Mouse (Mus musculus): ENCODE data around the gene Rabep1. TPM values are rescaled to one million over a fixed set of nuclear protein-coding genes. Genes with fewer than 3 reads are reported as not detected.
"Not testable (repeated sequence)": the region's sequence is repeated elsewhere in the genome, so short reads cannot be mapped to it uniquely, and the experiment has no call there.

Gene Rabep1
- polyA plus RNA-seq, 1 experiment from 2014 or later, result 30.5 TPM

DNA sequence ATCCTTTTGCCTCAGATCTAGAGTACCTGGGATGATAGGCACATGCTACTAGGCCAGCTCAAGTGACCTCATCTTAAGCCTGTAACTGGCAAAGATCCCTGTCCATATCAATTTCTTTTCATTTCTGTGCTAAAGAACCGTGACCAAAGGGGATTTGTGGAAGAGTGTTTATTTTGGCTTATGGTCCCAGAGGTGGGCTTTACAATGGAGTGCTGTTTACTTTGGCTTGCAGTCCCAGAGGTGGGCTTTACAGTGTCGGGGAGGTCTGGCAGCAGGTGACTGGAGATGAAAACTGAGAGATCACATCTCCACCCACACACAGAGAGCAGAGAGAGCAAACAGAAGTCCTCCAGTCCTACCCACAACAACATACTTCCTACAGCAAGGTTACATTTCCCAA is 6.0 kb upstream of the Rabep1 start:
- Histone ChIP-seq H3K4me3 (ENCODE audit: low read depth, low read length) (no peak overlapping the region), H3K27me3 (replicated peaks; ENCODE audit: control insufficient read depth, insufficient read depth, low read length) (no peaks in the 10 kb centered on the region), H3K9ac (ENCODE audit: low read length) (no peak overlapping the region), H3K4me2 (ENCODE audit: low read length) (no peak overlapping the region), H3K27ac (ENCODE audit: low read depth) (no peak overlapping the region), H3K36me3 (ENCODE audit: control insufficient read depth, insufficient read depth, low read length) (no peaks in the 10 kb centered on the region), H3K9me3 (ENCODE audit: control insufficient read depth, low read length) (no peaks in the 10 kb centered on the region), H3K4me1 (replicated peaks; ENCODE audit: control insufficient read depth, insufficient read depth, low read length) (peaks cover 3% of the 10 kb centered on the region; the same call in 1 of the 2 replicates)
- WGBS, result 42% methylated on average over 2 of the region's 2 CpGs
- no peak for ATAC-seq (replicated peaks; ENCODE audit: low FRiP score, low TSS enrichment, low read depth)
- DNase-seq (ENCODE audit: low spot score), result no peak

DNA sequence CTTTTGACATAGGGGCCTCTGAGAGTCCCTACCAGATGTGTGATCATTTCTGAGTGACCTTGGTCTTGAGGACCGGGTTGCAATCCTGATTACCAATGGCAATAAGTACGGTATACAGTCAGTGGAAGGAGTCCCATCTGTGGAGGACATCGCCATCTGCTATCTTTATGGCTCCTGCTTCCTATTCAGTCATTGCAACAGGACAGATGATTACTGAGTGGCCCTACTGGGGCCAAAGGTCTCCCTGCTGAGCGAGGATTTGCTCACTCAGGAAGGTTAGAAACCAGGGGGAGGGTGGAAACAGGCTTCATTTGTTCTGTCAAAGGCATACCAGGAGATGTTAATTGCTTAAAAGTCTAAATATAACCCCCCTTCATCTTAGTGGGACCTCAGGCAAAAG is 1.6 kb upstream of the Rabep1 start:
- 38% methylated on average over 4 of the region's 4 CpGs for WGBS
- Histone ChIP-seq H3K9me3 (ENCODE audit: control insufficient read depth, low read length) (no peaks in the 10 kb centered on the region), H3K36me3 (ENCODE audit: control insufficient read depth, insufficient read depth, low read length) (no peaks in the 10 kb centered on the region), H3K4me2 (ENCODE audit: low read length) (no peak overlapping the region), H3K4me1 (replicated peaks; ENCODE audit: control insufficient read depth, insufficient read depth, low read length) (peaks cover 20% of the 10 kb centered on the region), H3K27ac (ENCODE audit: low read depth) (no peak overlapping the region), H3K27me3 (replicated peaks; ENCODE audit: control insufficient read depth, insufficient read depth, low read length) (no peaks in the 10 kb centered on the region), H3K9ac (ENCODE audit: low read length) (no peak overlapping the region), H3K4me3 (ENCODE audit: low read depth, low read length) (no peak overlapping the region)
- no peak for ATAC-seq (replicated peaks; ENCODE audit: low FRiP score, low TSS enrichment, low read depth)
- DNase-seq (ENCODE audit: low spot score), result no peak

GRCm38 (mm10) chr11:70843701-70844551 is 652 bp upstream of the Rabep1 start:
- H3K9me3 ChIP-seq (ENCODE audit: control insufficient read depth, low read length), result no peaks in the 10 kb centered on the region
- peak overlapping the region; percentile 68 for H3K4me2 ChIP-seq (ENCODE audit: low read length)
- H3K27ac ChIP-seq (ENCODE audit: low read depth), result peak overlapping the region; percentile 38
- DNase-seq (ENCODE audit: low spot score) (no peak), ATAC-seq (replicated peaks; ENCODE audit: low FRiP score, low TSS enrichment, low read depth) (peak; percentile 10; the same call in 1 of the 2 replicates)
- peak overlapping the region; percentile 32; the same call in 1 of the 2 replicates for H3K9ac ChIP-seq (ENCODE audit: low read length)
- no peaks in the 10 kb centered on the region for H3K36me3 ChIP-seq (ENCODE audit: control insufficient read depth, insufficient read depth, low read length)
- 18% methylated on average over 12 of the region's 12 CpGs for WGBS
- peaks cover 20% of the 10 kb centered on the region for H3K4me1 ChIP-seq (replicated peaks; ENCODE audit: control insufficient read depth, insufficient read depth, low read length)
- H3K4me3 ChIP-seq (ENCODE audit: low read depth, low read length), result peak overlapping the region; percentile 75
- H3K27me3 ChIP-seq (replicated peaks; ENCODE audit: control insufficient read depth, insufficient read depth, low read length), result no peaks in the 10 kb centered on the region

GRCm38 (mm10) chr11:70845457-70845978 is 940 bp downstream of the Rabep1 start:
- Histone ChIP-seq H3K27ac (ENCODE audit: low read depth) (no peak overlapping the region), H3K9me3 (ENCODE audit: control insufficient read depth, low read length) (no peaks in the 10 kb centered on the region), H3K27me3 (replicated peaks; ENCODE audit: control insufficient read depth, insufficient read depth, low read length) (no peaks in the 10 kb centered on the region), H3K36me3 (ENCODE audit: control insufficient read depth, insufficient read depth, low read length) (no peaks in the 10 kb centered on the region), H3K4me2 (ENCODE audit: low read length) (peak overlapping the region; percentile 68), H3K9ac (ENCODE audit: low read length) (peak overlapping the region; percentile 86), H3K4me3 (ENCODE audit: low read depth, low read length) (peak overlapping the region; percentile 75), H3K4me1 (replicated peaks; ENCODE audit: control insufficient read depth, insufficient read depth, low read length) (peaks cover 20% of the 10 kb centered on the region)
- DNase-seq (ENCODE audit: low spot score), result no peak
- no peak for ATAC-seq (replicated peaks; ENCODE audit: low FRiP score, low TSS enrichment, low read depth)
- 2% methylated on average over 19 of the region's 19 CpGs for WGBS

- Histone ChIP-seq H3K27me3 (replicated peaks; ENCODE audit: control insufficient read depth, insufficient read depth, low read length) (no peaks in the 10 kb centered on the region), H3K27ac (ENCODE audit: low read depth) (no peak overlapping the region), H3K4me1 (replicated peaks; ENCODE audit: control insufficient read depth, insufficient read depth, low read length) (peaks cover 20% of the 10 kb centered on the region), H3K4me3 (ENCODE audit: low read depth, low read length) (peak overlapping the region; percentile 75), H3K9me3 (ENCODE audit: control insufficient read depth, low read length) (no peaks in the 10 kb centered on the region), H3K36me3 (ENCODE audit: control insufficient read depth, insufficient read depth, low read length) (no peaks in the 10 kb centered on the region), H3K9ac (ENCODE audit: low read length) (peak overlapping the region; percentile 86; the same call in 1 of the 2 replicates), H3K4me2 (ENCODE audit: low read length) (peak overlapping the region; percentile 68)
- DNase-seq (ENCODE audit: low spot score) (no peak), ATAC-seq (replicated peaks; ENCODE audit: low FRiP score, low TSS enrichment, low read depth) (no peak)
- 50% methylated on average over 2 of the region's 2 CpGs for WGBS
Observed at GRCm38 (mm10) chr11:70846029-70846428, 1.5 kb downstream of the Rabep1 start.

DNA sequence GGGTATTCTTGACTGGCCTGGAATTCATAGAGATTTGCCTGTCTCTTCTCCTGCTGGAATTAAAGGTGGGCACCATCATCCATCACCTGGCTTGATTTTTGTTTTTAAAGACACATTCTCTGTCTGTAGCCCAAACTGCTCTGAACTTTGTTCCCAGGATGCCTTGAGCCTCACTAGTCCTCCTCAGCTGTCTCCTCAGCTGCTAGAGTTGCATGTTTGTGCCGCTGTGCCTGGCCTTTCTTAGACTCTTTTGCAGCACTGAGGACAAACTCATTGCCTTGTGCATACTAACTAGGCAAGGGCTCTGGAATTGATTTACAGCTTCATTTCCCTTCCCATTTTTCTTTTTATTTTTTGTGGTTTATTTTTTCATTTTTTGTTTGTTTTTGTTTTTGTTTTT is 15.8 kb downstream of the Rabep1 start:
- WGBS, result 100% methylated on average over 1 of the region's 1 CpGs
- no peaks in the 10 kb centered on the region for H3K4me1 ChIP-seq (replicated peaks; ENCODE audit: control insufficient read depth, insufficient read depth, low read length)
- no peak overlapping the region for H3K9ac ChIP-seq (ENCODE audit: low read length)
- H3K27me3 ChIP-seq (replicated peaks; ENCODE audit: control insufficient read depth, insufficient read depth, low read length), result no peaks in the 10 kb centered on the region
- H3K4me2 ChIP-seq (ENCODE audit: low read length), result no peak overlapping the region
- ATAC-seq (replicated peaks; ENCODE audit: low FRiP score, low TSS enrichment, low read depth) (no peak), DNase-seq (ENCODE audit: low spot score) (no peak)
- no peak overlapping the region for H3K4me3 ChIP-seq (ENCODE audit: low read depth, low read length)
- no peak overlapping the region for H3K27ac ChIP-seq (ENCODE audit: low read depth)
- H3K9me3 ChIP-seq (ENCODE audit: control insufficient read depth, low read length), result no peaks in the 10 kb centered on the region
- no peaks in the 10 kb centered on the region for H3K36me3 ChIP-seq (ENCODE audit: control insufficient read depth, insufficient read depth, low read length)

DNA sequence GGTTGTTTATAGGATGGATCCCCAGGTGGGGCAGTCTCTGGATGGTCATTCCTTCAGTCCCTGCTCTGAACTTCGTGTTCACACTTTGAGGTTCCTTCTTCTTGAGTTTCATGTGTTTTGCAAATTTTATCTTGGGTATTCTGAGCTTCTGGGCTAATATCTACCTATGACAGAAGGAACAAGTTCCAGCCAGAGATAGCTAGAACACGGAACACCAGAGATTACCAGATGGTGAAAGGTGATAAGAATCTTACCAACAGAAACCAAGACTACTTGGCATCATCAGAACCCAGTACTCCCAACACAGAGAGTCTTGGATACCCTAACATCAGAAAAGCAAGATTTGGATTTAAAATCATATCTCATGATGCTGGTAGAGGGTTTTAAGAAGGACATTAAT is 18.6 kb downstream of the Rabep1 start:
- H3K27ac ChIP-seq (ENCODE audit: low read depth); H3K4me2 ChIP-seq (ENCODE audit: low read length); DNase-seq (ENCODE audit: low spot score); H3K9me3 ChIP-seq (ENCODE audit: control insufficient read depth, low read length); H3K9ac ChIP-seq (ENCODE audit: low read length); ATAC-seq (replicated peaks; ENCODE audit: low FRiP score, low TSS enrichment, low read depth); H3K4me3 ChIP-seq (ENCODE audit: low read depth, low read length); H3K36me3 ChIP-seq (ENCODE audit: control insufficient read depth, insufficient read depth, low read length); H3K4me1 ChIP-seq (replicated peaks; ENCODE audit: control insufficient read depth, insufficient read depth, low read length); H3K27me3 ChIP-seq (replicated peaks; ENCODE audit: control insufficient read depth, insufficient read depth, low read length): not testable (repeated sequence)
- 70% methylated on average over 2 of the region's 2 CpGs for WGBS

DNA sequence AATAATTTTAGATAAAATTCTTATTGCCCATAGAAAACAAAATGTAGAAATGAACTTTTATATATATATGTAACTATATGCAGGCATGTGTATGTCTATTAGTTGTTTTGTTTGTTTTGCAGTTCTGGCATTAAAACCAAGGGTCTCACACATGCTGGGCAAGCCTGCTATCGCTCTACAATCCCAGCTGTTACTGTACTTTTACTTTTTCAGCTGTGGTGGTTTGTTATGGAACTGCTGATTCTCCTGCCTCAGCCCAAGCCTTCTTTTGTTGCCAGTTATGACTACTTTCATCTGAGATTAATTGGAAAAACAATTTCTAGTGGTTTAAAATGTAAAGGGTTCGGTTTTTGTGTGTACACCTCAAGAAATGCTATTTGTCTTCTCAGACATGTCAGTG is 20.6 kb downstream of the Rabep1 start:
- Histone ChIP-seq H3K27ac (ENCODE audit: low read depth) (no peak overlapping the region), H3K9ac (ENCODE audit: low read length) (no peak overlapping the region), H3K36me3 (ENCODE audit: control insufficient read depth, insufficient read depth, low read length) (no peaks in the 10 kb centered on the region), H3K9me3 (ENCODE audit: control insufficient read depth, low read length) (no peaks in the 10 kb centered on the region), H3K27me3 (replicated peaks; ENCODE audit: control insufficient read depth, insufficient read depth, low read length) (no peaks in the 10 kb centered on the region), H3K4me3 (ENCODE audit: low read depth, low read length) (no peak overlapping the region), H3K4me2 (ENCODE audit: low read length) (no peak overlapping the region), H3K4me1 (replicated peaks; ENCODE audit: control insufficient read depth, insufficient read depth, low read length) (no peaks in the 10 kb centered on the region)
- DNase-seq (ENCODE audit: low spot score) (no peak), ATAC-seq (replicated peaks; ENCODE audit: low FRiP score, low TSS enrichment, low read depth) (no peak)
- 89% methylated on average over 2 of the region's 2 CpGs for WGBS

- H3K4me3 ChIP-seq (ENCODE audit: low read depth, low read length), result no peak overlapping the region
- WGBS, result 89% methylated on average over 3 of the region's 3 CpGs
- no peak overlapping the region for H3K9ac ChIP-seq (ENCODE audit: low read length)
- no peaks in the 10 kb centered on the region for H3K36me3 ChIP-seq (ENCODE audit: control insufficient read depth, insufficient read depth, low read length)
- H3K27ac ChIP-seq (ENCODE audit: low read depth), result no peak overlapping the region
- DNase-seq (ENCODE audit: low spot score), result no peak
- H3K4me2 ChIP-seq (ENCODE audit: low read length), result no peak overlapping the region
- H3K9me3 ChIP-seq (ENCODE audit: control insufficient read depth, low read length), result no peaks in the 10 kb centered on the region
- no peak for ATAC-seq (replicated peaks; ENCODE audit: low FRiP score, low TSS enrichment, low read depth)
- H3K4me1 ChIP-seq (replicated peaks; ENCODE audit: control insufficient read depth, insufficient read depth, low read length), result no peaks in the 10 kb centered on the region
- no peaks in the 10 kb centered on the region for H3K27me3 ChIP-seq (replicated peaks; ENCODE audit: control insufficient read depth, insufficient read depth, low read length)
Observed at GRCm38 (mm10) chr11:70869263-70869662, 24.7 kb downstream of the Rabep1 start.
